Mouse (Mus musculus) forebrain, postnatal 0 days (tissue): ENCODE data around the gene Pigk. TPM values are rescaled to one million over a fixed set of nuclear protein-coding genes. Genes with fewer than 3 reads are reported as not detected.
A peak's percentile ranks its signal among the peaks of the same experiment; 100 is the strongest.
"Not testable (repeated sequence)": the region's sequence is repeated elsewhere in the genome, so short reads cannot be mapped to it uniquely, and the experiment has no call there.

Experiments
- ATAC-seq: fragments of 200-750 bp; cut with Nextera tagmentation; 2 replicates; pipeline ENCODE4 v1.8.0; 2017; ENCODE audit warnings: mild to moderate bottlenecking, moderate library complexity
- DNase-seq: peaks from one replicate; pipeline ENCODE4 v3.0.0-alpha.2; 2015
- H3K27ac ChIP-seq: fragments of 300-500 bp; sonication (generic); 2 replicates; pipeline ENCODE4 v1.5.1; 2014; ENCODE audit warnings: low read depth, mild to moderate bottlenecking, antibody characterized with exemption, low read length, moderate library complexity, mixed read lengths
- H3K27me3 ChIP-seq: fragments of 300-500 bp; sonication (generic); 2 replicates; pipeline ENCODE4 v1.6.1; 2014; ENCODE audit warnings: mild to moderate bottlenecking, low read length, mixed read lengths; ENCODE audit not compliant: insufficient read depth
- H3K36me3 ChIP-seq: fragments of 300-500 bp; sonication (generic); 2 replicates; pipeline ENCODE4 v1.6.1; 2014; ENCODE audit warnings: mild to moderate bottlenecking, moderate library complexity; ENCODE audit not compliant: insufficient read depth
- H3K4me1 ChIP-seq: fragments of 300-500 bp; sonication (generic); 2 replicates; pipeline ENCODE4 v1.6.1; 2014; ENCODE audit warnings: antibody characterized with exemption; ENCODE audit not compliant: insufficient read depth
- H3K4me2 ChIP-seq: fragments of 300-500 bp; sonication (generic); 2 replicates; pipeline ENCODE4 v1.6.1; 2014; ENCODE audit warnings: low read depth, mild to moderate bottlenecking, moderate library complexity
- H3K4me3 ChIP-seq: fragments of 300-500 bp; sonication (generic); 2 replicates; pipeline ENCODE4 v1.5.1; 2014; ENCODE audit warnings: low read depth, low read length, mixed read lengths
- H3K9ac ChIP-seq: fragments of 300-500 bp; sonication (generic); 2 replicates; pipeline ENCODE4 v1.6.1; 2014; ENCODE audit warnings: mild to moderate bottlenecking
- H3K9me3 ChIP-seq: fragments of 300-500 bp; sonication (generic); 2 replicates; pipeline ENCODE4 v1.6.1; 2016; ENCODE audit warnings: low read length
- CTCF ChIP-seq: sonication (generic); IDR thresholded peaks from 2 replicates; pipeline ENCODE4 v1.5.1; 2016; ENCODE audit warnings: antibody characterized with exemption, control low read depth, low read depth
- WGBS: fragments of 180-500 bp; shearing (Covaris S2); extraction: QIAGEN DNeasy Blood & Tissue Kit; methylation state at CpG from one replicate; pipeline ENCODE4 v1.1.7; 2014; 5-methylcytosine and 5-hydroxymethylcytosine counted together
- polyA plus RNA-seq: library from polyadenylated mRNA; unstranded; fragments of >200 nt; fragmentation: Nextera tagmentation; extraction: Ambion mirVana; gene quantifications from 2 replicates; pipeline ENCODE4 v1.2.1, GENCODE M21; 2015
- total RNA-seq: library from RNA; depleted of rRNA; stranded (reverse); fragments of >200 nt; gene quantifications from 2 replicates; pipeline ENCODE4 v1.2.3, GENCODE M21; 2014

Gene Pigk
- total and polyA plus RNA-seq, 2 experiments from 2014 or later, result 31.8 to 46.0 TPM

- Histone ChIP-seq H3K36me3 (peaks cover 5% of the 10 kb centered on the region), H3K27me3 (no peaks in the 10 kb centered on the region), H3K9ac (no peak overlapping the region), H3K9me3 (no peaks in the 10 kb centered on the region), H3K4me3 (no peak overlapping the region), H3K27ac (no peak overlapping the region), H3K4me2 (no peak overlapping the region), H3K4me1 (no peaks in the 10 kb centered on the region)
- WGBS, result 15% methylated on average over 7 of the region's 7 CpGs
- TF ChIP-seq CTCF, result peak; percentile 94
- ATAC-seq, result peak; percentile 80
- DNase-seq, result peak; percentile 90
These were observed 69.9 kb downstream of the Pigk start for GRCm38 (mm10) chr3:152783792-152784191.

GRCm38 (mm10) chr3:152784353-152784752 is 70.5 kb downstream of the Pigk start:
- H3K27me3 ChIP-seq, H3K9me3 ChIP-seq, ATAC-seq, H3K36me3 ChIP-seq, H3K9ac ChIP-seq, H3K27ac ChIP-seq, H3K4me1 ChIP-seq, DNase-seq, H3K4me3 ChIP-seq, H3K4me2 ChIP-seq: not testable (repeated sequence)
- 92% methylated on average over 6 of the region's 13 CpGs for WGBS

GRCm38 (mm10) chr3:152788301-152788953 is 74.5 kb downstream of the Pigk start:
- H3K4me1 ChIP-seq, H3K9me3 ChIP-seq, DNase-seq, H3K27me3 ChIP-seq, H3K4me2 ChIP-seq, H3K4me3 ChIP-seq, H3K27ac ChIP-seq, H3K36me3 ChIP-seq, H3K9ac ChIP-seq, ATAC-seq: not testable (repeated sequence)
- 92% methylated on average over 5 of the region's 5 CpGs for WGBS

GRCm38 (mm10) chr3:152792601-152793000 is 78.7 kb downstream of the Pigk start:
- Histone ChIP-seq H3K9ac (no peak overlapping the region), H3K4me1 (no peaks in the 10 kb centered on the region), H3K4me2 (no peak overlapping the region), H3K9me3 (no peaks in the 10 kb centered on the region), H3K27ac (no peak overlapping the region), H3K27me3 (no peaks in the 10 kb centered on the region), H3K36me3 (no peaks in the 10 kb centered on the region; the same call in 1 of the 2 replicates), H3K4me3 (no peak overlapping the region)
- DNase-seq (no peak), ATAC-seq (no peak)
- TF ChIP-seq CTCF, result no peak
- 80% methylated on average over 5 of the region's 5 CpGs for WGBS

GRCm38 (mm10) chr3:152793006-152793405 is 79.1 kb downstream of the Pigk start:
- no peaks in the 10 kb centered on the region for H3K27me3 ChIP-seq
- H3K4me1 ChIP-seq, result no peaks in the 10 kb centered on the region
- H3K36me3 ChIP-seq, result no peaks in the 10 kb centered on the region; the same call in 1 of the 2 replicates
- DNase-seq, result no peak
- TF ChIP-seq CTCF, result no peak
- ATAC-seq, result 0 out of 2 replicates have a peak, but pooled peaks have one; percentile 27
- no peak overlapping the region for H3K9ac ChIP-seq
- H3K27ac ChIP-seq, result no peak overlapping the region
- no peak overlapping the region for H3K4me3 ChIP-seq
- no peak overlapping the region for H3K4me2 ChIP-seq
- 80% methylated on average over 4 of the region's 4 CpGs for WGBS
- H3K9me3 ChIP-seq, result no peaks in the 10 kb centered on the region

- no peak for TF ChIP-seq CTCF
- 86% methylated on average over 4 of the region's 4 CpGs for WGBS
- Histone ChIP-seq H3K4me2 (no peak overlapping the region), H3K27me3 (no peaks in the 10 kb centered on the region), H3K4me1 (no peaks in the 10 kb centered on the region), H3K4me3 (no peak overlapping the region), H3K27ac (no peak overlapping the region), H3K9me3 (no peaks in the 10 kb centered on the region), H3K36me3 (no peaks in the 10 kb centered on the region; the same call in 1 of the 2 replicates), H3K9ac (no peak overlapping the region)
- ATAC-seq, result no peak
- no peak for DNase-seq
These were observed 82.3 kb downstream of the Pigk start for GRCm38 (mm10) chr3:152796216-152796615.

- no peaks in the 10 kb centered on the region for H3K4me1 ChIP-seq
- DNase-seq, result no peak
- TF ChIP-seq CTCF, result no peak
- H3K4me3 ChIP-seq, result no peak overlapping the region
- ATAC-seq, result no peak
- H3K36me3 ChIP-seq, result no peaks in the 10 kb centered on the region; the same call in 1 of the 2 replicates
- no peak overlapping the region for H3K27ac ChIP-seq
- no peaks in the 10 kb centered on the region for H3K9me3 ChIP-seq
- no peaks in the 10 kb centered on the region for H3K27me3 ChIP-seq
- H3K4me2 ChIP-seq, result no peak overlapping the region
- H3K9ac ChIP-seq, result no peak overlapping the region
- 27% methylated on average over 2 of the region's 2 CpGs for WGBS
These were observed 83.5 kb downstream of the Pigk start for GRCm38 (mm10) chr3:152797354-152797753.
